Mouse (Mus musculus) C2C12 (cell line): ENCODE results near the gene A430005L14Rik.

Source experiments
- CTCF ChIP-seq: IDR thresholded peaks from one replicate; pipeline ENCODE4 v1.5.1; 2011; ENCODE audit not compliant: control insufficient read depth, insufficient read depth, insufficient read length
- MYOG ChIP-seq: IDR thresholded peaks from one replicate; pipeline ENCODE4 v1.6.1; 2011; ENCODE audit not compliant: control insufficient read depth, insufficient read length; ENCODE audit errors: extremely low read depth
- USF1 ChIP-seq: IDR thresholded peaks from one replicate; pipeline ENCODE4 v1.6.1; 2011; ENCODE audit warnings: low read depth, mild to moderate bottlenecking, control low read depth, moderate library complexity

GRCm38 (mm10) chr4:153966651-153967050, 9.6 kb downstream of the A430005L14Rik start:
- no peak for TF ChIP-seq CTCF
- TF ChIP-seq USF1: no peak
- TF ChIP-seq MYOG: no peak
